Mouse (Mus musculus) urinary bladder, postnatal 36 days (tissue): ENCODE measurements at regions not wholly inside any gene's neighbourhood (a gene's known extent, or its start where the extent isn't known, plus 50 kb on each side); places are given as distances from the start of the nearest gene placed in this dataset.

ENCODE experiments used
- DNase-seq, 2 experiments: peaks; one replicate each; pipeline ENCODE4 v3.0.0; 2022; ENCODE audit warnings: low spot score in 2 of 2, mixed read lengths in 1 of 2

- DNase-seq: no peak
Measured at GRCm38 (mm10) chr4:45587202-45587601, 54.9 kb upstream of the Shb start.

- DNase-seq: no peak
Measured at GRCm38 (mm10) chr4:45586310-45586709, 54.0 kb upstream of the Shb start.

- DNase-seq: peak in 1 of 2 experiments; percentile 9
Measured at GRCm38 (mm10) chr4:45585188-45585820, 53.0 kb upstream of the Shb start.

- no peak for DNase-seq
Measured at GRCm38 (mm10) chr4:45583966-45584365, 51.7 kb upstream of the Shb start.

GRCm38 (mm10) chr4:45582496-45582895 is 50.2 kb upstream of the Shb start:
- no peak for DNase-seq
